Mouse (Mus musculus): ENCODE results near the gene Pappa2.

The Pappa2 gene

GRCm38 (mm10) chr1:158980390-158980789 is at the start of gene Pappa2:
Gene Pappa2, minus strand, starts transcription at chr1:158980490.
- no peak for DNase-seq (ENCODE audit: low spot score in 2 of 2)

GRCm38 (mm10) chr1:159029106-159029505 is 48.8 kb upstream of the Pappa2 start:
- DNase-seq (ENCODE audit: low spot score in 2 of 2) = no peak

- DNase-seq (ENCODE audit: low spot score in 2 of 2) = no peak
Observed at GRCm38 (mm10) chr1:159014940-159015660, 34.8 kb upstream of the Pappa2 start.

- no peak for DNase-seq (ENCODE audit: low spot score in 2 of 2)
Observed at GRCm38 (mm10) chr1:158987042-158987441, 6.8 kb upstream of the Pappa2 start.

- no peak for DNase-seq (ENCODE audit: low spot score in 2 of 2)
Observed at GRCm38 (mm10) chr1:158962340-158962739, 17.9 kb downstream of the Pappa2 start.

- no peak for DNase-seq (ENCODE audit: low spot score in 2 of 2)
Observed at GRCm38 (mm10) chr1:158960984-158961383, 19.3 kb downstream of the Pappa2 start.

GRCm38 (mm10) chr1:158960549-158960948 is 19.7 kb downstream of the Pappa2 start:
- DNase-seq (ENCODE audit: low spot score in 2 of 2) = no peak

GRCm38 (mm10) chr1:158956361-158956760 is 23.9 kb downstream of the Pappa2 start:
- DNase-seq (ENCODE audit: low spot score in 2 of 2) = no peak

GRCm38 (mm10) chr1:158954785-158955184 is 25.5 kb downstream of the Pappa2 start:
- no peak for DNase-seq (ENCODE audit: low spot score in 2 of 2)

- peak in 1 of 2 experiments; percentile 7 for DNase-seq (ENCODE audit: low spot score in 2 of 2)
Observed at GRCm38 (mm10) chr1:158953479-158954207, 26.6 kb downstream of the Pappa2 start.

- DNase-seq (ENCODE audit: low spot score in 2 of 2) = no peak
Observed at GRCm38 (mm10) chr1:158949041-158949440, 31.2 kb downstream of the Pappa2 start.

- DNase-seq (ENCODE audit: low spot score in 2 of 2) = no peak
Observed at GRCm38 (mm10) chr1:158947981-158948735, 32.1 kb downstream of the Pappa2 start.

- no peak for DNase-seq (ENCODE audit: low spot score in 2 of 2)
Observed at GRCm38 (mm10) chr1:158944936-158945335, 35.4 kb downstream of the Pappa2 start.

GRCm38 (mm10) chr1:158942864-158943263 is 37.4 kb downstream of the Pappa2 start:
- DNase-seq (ENCODE audit: low spot score in 2 of 2) = no peak

- DNase-seq (ENCODE audit: low spot score in 2 of 2) = no peak
Observed at GRCm38 (mm10) chr1:158940966-158941365, 39.3 kb downstream of the Pappa2 start.

GRCm38 (mm10) chr1:158934447-158934846 is 45.8 kb downstream of the Pappa2 start:
- DNase-seq (ENCODE audit: low spot score in 2 of 2) = no peak

- DNase-seq (ENCODE audit: low spot score in 2 of 2) = no peak
Observed at GRCm38 (mm10) chr1:158931202-158931827, 49.0 kb downstream of the Pappa2 start.

GRCm38 (mm10) chr1:158929369-158929768 is 50.9 kb downstream of the Pappa2 start:
- DNase-seq (ENCODE audit: low spot score in 2 of 2) = no peak

- no peak for DNase-seq (ENCODE audit: low spot score in 2 of 2)
Observed at GRCm38 (mm10) chr1:158920451-158920850, 59.8 kb downstream of the Pappa2 start.

- no peak for DNase-seq (ENCODE audit: low spot score in 2 of 2)
Observed at GRCm38 (mm10) chr1:158918890-158919289, 61.4 kb downstream of the Pappa2 start.

- no peak for DNase-seq (ENCODE audit: low spot score in 2 of 2)
Observed at GRCm38 (mm10) chr1:158917067-158917466, 63.2 kb downstream of the Pappa2 start.

GRCm38 (mm10) chr1:158915592-158915991 is 64.7 kb downstream of the Pappa2 start:
- DNase-seq (ENCODE audit: low spot score in 2 of 2) = no peak

All from natural killer cell, adult 2 months (primary cell).